Mouse (Mus musculus) lung, postnatal 36 days (tissue): ENCODE data around the gene Tef.

Source experiments
- DNase-seq: peaks from one replicate; pipeline ENCODE4 v3.0.0; 2022; ENCODE audit warnings: mixed read lengths

Tef gene

GRCm38 (mm10) chr15:81830530-81830929 is 28.3 kb downstream of the Tef start:
- no peak for DNase-seq

GRCm38 (mm10) chr15:81831136-81831825 is 29.1 kb downstream of the Tef start:
- DNase-seq = peak; percentile 98

- DNase-seq = no peak
Measured at GRCm38 (mm10) chr15:81832219-81832618, 30.0 kb downstream of the Tef start.

- DNase-seq = no peak
Measured at GRCm38 (mm10) chr15:81833481-81833880, 31.3 kb downstream of the Tef start.

- DNase-seq = no peak
Measured at GRCm38 (mm10) chr15:81834171-81834841, 32.1 kb downstream of the Tef start.

GRCm38 (mm10) chr15:81835007-81835880 is 33.0 kb downstream of the Tef start:
- DNase-seq = no peak

- peak; percentile 96 for DNase-seq
Measured at GRCm38 (mm10) chr15:81836124-81836821, 34.1 kb downstream of the Tef start.

- DNase-seq = peak; percentile 29
Measured at GRCm38 (mm10) chr15:81836966-81837920, 35.0 kb downstream of the Tef start.

- peak; percentile 77 for DNase-seq
Measured at GRCm38 (mm10) chr15:81838554-81839235, 36.5 kb downstream of the Tef start.

- DNase-seq = peak; percentile 95
Measured at GRCm38 (mm10) chr15:81839634-81840033, 37.4 kb downstream of the Tef start.

GRCm38 (mm10) chr15:81840306-81840705 is 38.1 kb downstream of the Tef start:
- DNase-seq = no peak

- no peak for DNase-seq
Measured at GRCm38 (mm10) chr15:81842275-81842674, 40.1 kb downstream of the Tef start.

GRCm38 (mm10) chr15:81845033-81845625 is 42.9 kb downstream of the Tef start:
- no peak for DNase-seq

GRCm38 (mm10) chr15:81845724-81846123 is 43.5 kb downstream of the Tef start:
- DNase-seq = peak; percentile 56

GRCm38 (mm10) chr15:81846755-81847154 is 44.5 kb downstream of the Tef start:
- DNase-seq = no peak

GRCm38 (mm10) chr15:81847161-81847560 is 44.9 kb downstream of the Tef start:
- no peak for DNase-seq

GRCm38 (mm10) chr15:81847861-81848260 is 45.6 kb downstream of the Tef start:
- DNase-seq = no peak

GRCm38 (mm10) chr15:81848301-81848700 is 46.1 kb downstream of the Tef start:
- peak; percentile 91 for DNase-seq

GRCm38 (mm10) chr15:81849104-81849503 is 46.9 kb downstream of the Tef start:
- no peak for DNase-seq

GRCm38 (mm10) chr15:81850718-81851117 is 48.5 kb downstream of the Tef start:
- DNase-seq = no peak

GRCm38 (mm10) chr15:81851375-81851774 is 49.2 kb downstream of the Tef start:
- DNase-seq = no peak
